Mouse (Mus musculus) brain, embryonic 14.5 days (tissue): Measurements from ENCODE around the gene Unc45a.

Experiments used
- CTCF ChIP-seq: fragments of 200-500 bp; IDR thresholded peaks from 2 replicates; pipeline ENCODE4 v1.5.1; 2012; ENCODE audit warnings: inconsistent platforms, mild to moderate bottlenecking, moderate library complexity, borderline replicate concordance; ENCODE audit not compliant: insufficient read depth, insufficient read length; ENCODE audit errors: extremely low read depth
- POLR2A ChIP-seq: fragments of 200-500 bp; IDR thresholded peaks from 2 replicates; pipeline ENCODE4 v1.6.1; 2012; ENCODE audit warnings: mild to moderate bottlenecking, inconsistent platforms, borderline replicate concordance; ENCODE audit not compliant: poor library complexity, insufficient read depth, insufficient read length, severe bottlenecking; ENCODE audit errors: extremely low read depth

GRCm38 (mm10) chr7:80373850-80374249 lies 33.0 kb upstream of the Unc45a start:
- no peak for TF ChIP-seq POLR2A
- no peak for TF ChIP-seq CTCF
